Mouse (Mus musculus) heart, adult 2 months (tissue): ENCODE results near the gene Wars2. TPM values are rescaled to one million over a fixed set of nuclear protein-coding genes. Genes with fewer than 3 reads are reported as not detected.

Experiments
- DNase-seq, 2 experiments: peaks; one replicate each; pipeline ENCODE4 v3.0.0; 2021
- H3K27ac ChIP-seq: fragments of 200-600 bp; 2 replicates; pipeline ENCODE4 v1.8.1; 2022
- H3K27me3 ChIP-seq: fragments of 200-500 bp; 2 replicates; pipeline ENCODE4 v1.6.1; 2012; ENCODE audit warnings: mild to moderate bottlenecking, low read length, inconsistent platforms, mixed read lengths; ENCODE audit not compliant: control insufficient read depth, insufficient read depth
- H3K36me3 ChIP-seq: fragments of 200-500 bp; 2 replicates; pipeline ENCODE4 v1.6.1; 2012; ENCODE audit warnings: low read length, inconsistent platforms; ENCODE audit not compliant: control insufficient read depth, insufficient read depth
- H3K4me1 ChIP-seq: fragments of 200-500 bp; 2 replicates; pipeline ENCODE4 v1.6.1; 2011; ENCODE audit warnings: low read length; ENCODE audit not compliant: control insufficient read depth, insufficient read depth
- H3K4me3 ChIP-seq: fragments of 200-600 bp; 2 replicates; pipeline ENCODE4 v1.8.1; 2022
- H3K79me2 ChIP-seq: fragments of 200-500 bp; replicated peaks from 2 replicates; pipeline ENCODE4 v1.6.1; 2012; ENCODE audit warnings: mild to moderate bottlenecking, inconsistent platforms, low read length, moderate library complexity, mixed read lengths; ENCODE audit not compliant: control insufficient read depth, insufficient read depth
- H3K9ac ChIP-seq: fragments of 200-500 bp; 2 replicates; pipeline ENCODE4 v1.6.1; 2012; ENCODE audit warnings: low read depth, mild to moderate bottlenecking, control low read depth, inconsistent platforms, low read length, mixed read lengths
- CTCF ChIP-seq: fragments of 200-600 bp; IDR thresholded peaks from 2 replicates; pipeline ENCODE4 v1.8.1; 2022; ENCODE audit warnings: antibody characterized with exemption, mild to moderate bottlenecking, moderate library complexity
- EP300 ChIP-seq: fragments of 200-500 bp; IDR thresholded peaks from 2 replicates; pipeline ENCODE4 v1.6.1; 2011; ENCODE audit warnings: low read depth, low read length, control low read depth; ENCODE audit not compliant: insufficient read depth
- POLR2A ChIP-seq: fragments of 200-500 bp; IDR thresholded peaks from 2 replicates; pipeline ENCODE4 v1.6.1; 2011; ENCODE audit warnings: mild to moderate bottlenecking, low read depth, low read length, control low read depth; ENCODE audit not compliant: insufficient read depth
- WGBS: fragments of 180-500 bp; shearing (Covaris S2); methylation state at CpG from one replicate; pipeline ENCODE4 v1.1.7; 2018; 5-methylcytosine and 5-hydroxymethylcytosine counted together
- intact Hi-C: fragments of 180-260 bp; cut with DNase I; formaldehyde crosslinking; loops from one replicate; pipeline ENCODE4 v1.15.1; 2025
- polyA plus RNA-seq: library from polyadenylated mRNA; depleted of rRNA; stranded (reverse); fragments of >200 nt; gene quantifications from 2 replicates; pipeline ENCODE4 v1.2.3, GENCODE M21; 2012
- total RNA-seq, 2 experiments: library from RNA; stranded (reverse); gene quantifications; 2 replicates each; pipeline ENCODE4 v1.2.3; 2021

Gene Wars2
- total and polyA plus RNA-seq, 3 experiments: 3.5 to 6.6 (median 6.4) TPM

- Histone ChIP-seq H3K27me3 (peaks cover 29% of the 10 kb centered on the region), H3K27ac (no peak overlapping the region), H3K79me2 (no peaks in the 10 kb centered on the region), H3K9ac (no peak overlapping the region), H3K4me1 (peaks cover 1% of the 10 kb centered on the region; the same call in 1 of the 2 replicates), H3K36me3 (no peaks in the 10 kb centered on the region), H3K4me3 (peak overlapping the region; percentile 23; the same call in 1 of the 2 replicates)
- peak in 1 of 2 experiments; percentile 14 for DNase-seq
- 2% methylated on average over 50 of the region's 50 CpGs for WGBS
- intact Hi-C loops: no loop called here
- TF ChIP-seq POLR2A (no peak), EP300 (no peak), CTCF (no peak)
Observed at GRCm38 (mm10) chr3:99240811-99241738, 100.2 kb downstream of the Wars2 start.

- Histone ChIP-seq H3K27ac (no peak overlapping the region), H3K36me3 (no peaks in the 10 kb centered on the region), H3K4me1 (peaks cover 1% of the 10 kb centered on the region; the same call in 1 of the 2 replicates), H3K27me3 (peaks cover 27% of the 10 kb centered on the region), H3K9ac (no peak overlapping the region), H3K79me2 (no peaks in the 10 kb centered on the region), H3K4me3 (no peak overlapping the region)
- TF ChIP-seq CTCF (no peak), EP300 (no peak), POLR2A (no peak)
- intact Hi-C loops: no loop called here
- 15% methylated on average over 8 of the region's 8 CpGs for WGBS
- DNase-seq: no peak
Observed at GRCm38 (mm10) chr3:99242481-99242880, 101.6 kb downstream of the Wars2 start.

- H3K36me3 ChIP-seq: no peaks in the 10 kb centered on the region
- TF ChIP-seq POLR2A: no peak
- TF ChIP-seq CTCF: no peak
- TF ChIP-seq EP300: no peak
Observed at GRCm38 (mm10) chr3:99245341-99245740, 104.5 kb downstream of the Wars2 start.

GRCm38 (mm10) chr3:99246629-99247028 lies 105.8 kb downstream of the Wars2 start:
- no peak for TF ChIP-seq CTCF
- no peak for TF ChIP-seq EP300
- TF ChIP-seq POLR2A: no peak
- Histone ChIP-seq H3K27me3 (peaks cover 24% of the 10 kb centered on the region), H3K36me3 (no peaks in the 10 kb centered on the region), H3K4me3 (no peak overlapping the region), H3K4me1 (no peaks in the 10 kb centered on the region), H3K79me2 (no peaks in the 10 kb centered on the region), H3K27ac (no peak overlapping the region), H3K9ac (no peak overlapping the region)
- 36% methylated on average over 3 of the region's 3 CpGs for WGBS
- no peak for DNase-seq
- intact Hi-C loops: no loop called here

More at GRCm38 (mm10) chr3:99245341-99245740, 104.5 kb downstream of the Wars2 start:
- no peaks in the 10 kb centered on the region for H3K79me2 ChIP-seq
- no peaks in the 10 kb centered on the region for H3K4me1 ChIP-seq
- H3K9ac ChIP-seq: no peak overlapping the region
- peaks cover 29% of the 10 kb centered on the region for H3K27me3 ChIP-seq
- intact Hi-C loops: no loop called here
- no peak for DNase-seq
- 14% methylated on average over 3 of the region's 3 CpGs for WGBS
- no peak overlapping the region for H3K27ac ChIP-seq
- no peak overlapping the region for H3K4me3 ChIP-seq

- Histone ChIP-seq H3K79me2 (no peaks in the 10 kb centered on the region), H3K4me1 (no peaks in the 10 kb centered on the region), H3K9ac (no peak overlapping the region), H3K36me3 (no peaks in the 10 kb centered on the region), H3K27ac (no peak overlapping the region), H3K4me3 (no peak overlapping the region), H3K27me3 (peaks cover 24% of the 10 kb centered on the region)
- no peak for DNase-seq
- intact Hi-C loops: no loop called here
- 10% methylated on average over 4 of the region's 4 CpGs for WGBS
- TF ChIP-seq EP300 (no peak), POLR2A (no peak), CTCF (no peak)
Observed at GRCm38 (mm10) chr3:99247586-99247985, 106.7 kb downstream of the Wars2 start.

GRCm38 (mm10) chr3:99247996-99248801 lies 107.3 kb downstream of the Wars2 start:
- no peak for DNase-seq
- no peak overlapping the region for H3K4me3 ChIP-seq
- no peak for TF ChIP-seq EP300
- no peak for TF ChIP-seq POLR2A
- no peak for TF ChIP-seq CTCF
- H3K27ac ChIP-seq: no peak overlapping the region
- H3K79me2 ChIP-seq: no peaks in the 10 kb centered on the region
- H3K9ac ChIP-seq: no peak overlapping the region
- H3K4me1 ChIP-seq: no peaks in the 10 kb centered on the region
- intact Hi-C loops: no loop called here
- no peaks in the 10 kb centered on the region for H3K36me3 ChIP-seq
- H3K27me3 ChIP-seq: peaks cover 27% of the 10 kb centered on the region
- WGBS: 6% methylated on average over 28 of the region's 28 CpGs
